17 mouse cellular contexts compared by ENCODE assay signal in the genomic region with DNA sequence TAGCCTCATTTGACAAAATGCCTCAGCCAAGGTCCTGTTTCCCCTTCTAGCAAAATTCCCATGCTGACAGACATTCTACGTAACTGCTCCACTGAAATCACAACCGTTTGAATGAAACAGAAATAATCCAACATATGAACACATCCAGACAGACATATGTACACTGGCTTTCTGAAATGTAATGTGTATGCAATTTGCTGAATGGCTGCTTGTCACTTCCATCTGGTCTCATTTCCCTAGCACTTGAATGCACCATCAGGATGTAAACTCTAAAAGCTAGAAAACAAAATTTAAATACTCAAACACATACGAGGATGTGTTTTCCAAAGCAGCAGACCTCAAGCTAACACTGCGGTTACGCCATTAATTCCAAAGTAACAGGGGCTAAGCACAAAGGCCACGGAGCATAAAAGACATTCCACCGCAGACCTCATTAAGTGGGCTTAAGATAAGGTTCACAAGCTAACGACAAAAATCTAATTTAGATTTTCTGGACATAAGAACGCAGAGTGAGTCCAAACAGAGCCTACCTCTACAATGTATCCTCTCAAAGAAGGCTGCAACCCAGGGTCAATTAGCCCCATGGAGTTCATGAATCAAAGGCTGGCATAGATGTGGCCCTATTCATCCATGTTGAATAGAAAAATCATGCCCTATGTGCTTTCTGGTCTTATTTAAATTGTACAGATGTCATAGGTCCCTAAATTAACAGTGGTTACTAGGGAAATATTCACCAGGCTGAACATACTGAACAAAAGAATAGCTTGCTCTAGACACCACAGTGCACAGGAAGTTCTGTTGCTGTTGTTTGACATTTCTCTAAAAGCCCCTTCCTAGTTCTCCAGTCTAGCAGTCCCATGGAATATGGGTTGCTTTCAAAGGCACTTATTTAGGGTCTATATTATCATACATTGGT.
A peak's percentile ranks its signal among the peaks of the same experiment; 100 is the strongest.
DNase-seq lines count a peak whose midpoint lies in the region; ATAC-seq and TF ChIP-seq lines count a peak whose summit lies in the region.
"Had no signal": no experiment of that assay in that cellular context is flagged by ENCODE, and none has a peak within 500 bp of the region (broad histone marks: within the 10 kb centered on the region; RNA-seq: fewer than 3 reads in every experiment).

No protein-coding gene starts in this region.

- H3K36me3 ChIP-seq in hindbrain, embryonic 14.5 days (replicated peaks; ENCODE audit: control insufficient read depth, insufficient read depth): peaks cover 49% of the 10 kb centered on the region
- 0 out of 2 replicates have a peak, but pooled peaks cover 4% of the 10 kb centered on the region for H3K36me3 ChIP-seq in hindbrain, embryonic 12.5 days
- no peaks in the 10 kb centered on the region for H3K36me3 ChIP-seq in forebrain, embryonic 16.5 days (ENCODE audit: control insufficient read depth, insufficient read depth)
- H3K36me3 ChIP-seq in midbrain, postnatal 0 days (ENCODE audit: insufficient read depth, low read length): no peaks in the 10 kb centered on the region
- H3K36me3 ChIP-seq: kidney, embryonic 15.5 days; stomach, embryonic 15.5 days had no signal

- H3K27me3 ChIP-seq in hindbrain, embryonic 14.5 days (ENCODE audit: control insufficient read depth, insufficient read depth, low read length): no peaks in the 10 kb centered on the region
- H3K27me3 ChIP-seq in hindbrain, embryonic 12.5 days: no peaks in the 10 kb centered on the region
- 0 out of 2 replicates have a peak, but pooled peaks cover 2% of the 10 kb centered on the region for H3K27me3 ChIP-seq in forebrain, embryonic 16.5 days (replicated peaks; ENCODE audit: control insufficient read depth, insufficient read depth, low read length)
- H3K27me3 ChIP-seq in midbrain, postnatal 0 days (ENCODE audit: insufficient read depth, low read length): no peaks in the 10 kb centered on the region
- H3K27me3 ChIP-seq: kidney, embryonic 15.5 days; neural tube, embryonic 12.5 days; stomach, embryonic 15.5 days had no signal

- ATAC-seq in hindbrain, embryonic 14.5 days (ENCODE audit: low FRiP score): peak; percentile 27; the same call in 1 of the 2 replicates
- ATAC-seq in hindbrain, embryonic 12.5 days (ENCODE audit: low FRiP score): no peak
- peak; percentile 69 for ATAC-seq in forebrain, embryonic 16.5 days
- no peak for ATAC-seq in midbrain, postnatal 0 days (ENCODE audit: low FRiP score)
- no peak for ATAC-seq in activated CD4-positive, CD25-positive, alpha-beta regulatory T cell, adult 4 months
- ATAC-seq: inflammation-experienced regulatory T-cells, adult 6 months had no signal

- H3K4me1 ChIP-seq in hindbrain, embryonic 14.5 days (replicated peaks; ENCODE audit: control insufficient read depth, insufficient read depth, low read length): peaks cover 11% of the 10 kb centered on the region
- 0 out of 2 replicates have a peak, but pooled peaks cover 6% of the 10 kb centered on the region for H3K4me1 ChIP-seq in hindbrain, embryonic 12.5 days
- peaks cover 21% of the 10 kb centered on the region for H3K4me1 ChIP-seq in forebrain, embryonic 16.5 days (replicated peaks; ENCODE audit: control insufficient read depth, insufficient read depth, low read length)
- H3K4me1 ChIP-seq in midbrain, postnatal 0 days (ENCODE audit: insufficient read depth, low read length): no peaks in the 10 kb centered on the region
- H3K4me1 ChIP-seq: kidney, embryonic 15.5 days; neural tube, embryonic 12.5 days; stomach, embryonic 15.5 days had no signal

- peak overlapping the region; percentile 56 for H3K27ac ChIP-seq in hindbrain, embryonic 14.5 days
- no peak overlapping the region for H3K27ac ChIP-seq in hindbrain, embryonic 12.5 days
- H3K27ac ChIP-seq in forebrain, embryonic 16.5 days (ENCODE audit: low read length): no peak overlapping the region
- H3K27ac ChIP-seq in midbrain, postnatal 0 days (ENCODE audit: low read depth, low read length): 0 out of 2 replicates have a peak overlapping the region, but pooled peaks have one; percentile 32
- H3K27ac ChIP-seq: heart, adult 2 months; kidney, embryonic 15.5 days; layer of hippocampus, adult 2 months; left cerebral cortex, adult 2 months; neural tube, embryonic 12.5 days; stomach, embryonic 15.5 days had no signal

- no peaks in the 10 kb centered on the region for H3K9me3 ChIP-seq in hindbrain, embryonic 14.5 days (ENCODE audit: control insufficient read depth, low read length)
- H3K9me3 ChIP-seq in hindbrain, embryonic 12.5 days (replicated peaks): no peaks in the 10 kb centered on the region
- no peaks in the 10 kb centered on the region for H3K9me3 ChIP-seq in forebrain, embryonic 16.5 days (ENCODE audit: control insufficient read depth, low read length)
- no peaks in the 10 kb centered on the region for H3K9me3 ChIP-seq in midbrain, postnatal 0 days (ENCODE audit: low read length)
- H3K9me3 ChIP-seq: kidney, embryonic 15.5 days; neural tube, embryonic 12.5 days; stomach, embryonic 15.5 days had no signal

- DNase-seq in hindbrain, embryonic 14.5 days (ENCODE audit: low spot score): no peak
- DNase-seq in embryo, embryonic 10.5 days (ENCODE audit: low spot score): peak; percentile 53
- DNase-seq in midbrain, postnatal 0 days (ENCODE audit: low spot score): no peak
- DNase-seq in left cerebral cortex, adult 11 months (ENCODE audit: low spot score): no peak
- DNase-seq in cerebellum, adult 11-12 months: no peak
- DNase-seq: adrenal gland, postnatal 36 days; heart, adult 2 months; lung, postnatal 14 days had no signal

- no peak for TF ChIP-seq CTCF in midbrain, postnatal 0 days (IDR thresholded peaks at IDR 0.05)

- WGBS in hindbrain, embryonic 14.5 days: 36% methylated on average over 9 of the region's 9 CpGs
- WGBS in hindbrain, embryonic 12.5 days: 55% methylated on average over 9 of the region's 9 CpGs
- WGBS in forebrain, embryonic 16.5 days: 9% methylated on average over 9 of the region's 9 CpGs
- 46% methylated on average over 9 of the region's 9 CpGs for WGBS in midbrain, postnatal 0 days

- no peak overlapping the region for H3K4me2 ChIP-seq in hindbrain, embryonic 14.5 days (replicated peaks)
- H3K4me2 ChIP-seq in hindbrain, embryonic 12.5 days (replicated peaks): no peak overlapping the region
- no peak overlapping the region; the same call in 1 of the 2 replicates for H3K4me2 ChIP-seq in forebrain, embryonic 16.5 days (ENCODE audit: low read length)
- no peak overlapping the region for H3K4me2 ChIP-seq in midbrain, postnatal 0 days (ENCODE audit: low read depth, low read length, poor library complexity, severe bottlenecking)
- H3K4me2 ChIP-seq: kidney, embryonic 15.5 days; neural tube, embryonic 12.5 days; stomach, embryonic 15.5 days had no signal

- H3K9ac ChIP-seq in hindbrain, embryonic 14.5 days: no peak overlapping the region
- H3K9ac ChIP-seq in hindbrain, embryonic 12.5 days: no peak overlapping the region
- no peak overlapping the region for H3K9ac ChIP-seq in forebrain, embryonic 16.5 days (replicated peaks; ENCODE audit: low read depth, low read length)
- H3K9ac ChIP-seq in midbrain, postnatal 0 days (replicated peaks; ENCODE audit: low read length, poor library complexity, severe bottlenecking): no peak overlapping the region
- H3K9ac ChIP-seq: kidney, embryonic 15.5 days; neural tube, embryonic 12.5 days; stomach, embryonic 15.5 days had no signal

- no peak overlapping the region for H3K4me3 ChIP-seq in hindbrain, embryonic 14.5 days (replicated peaks; ENCODE audit: low read length)
- no peak overlapping the region for H3K4me3 ChIP-seq in hindbrain, embryonic 12.5 days
- H3K4me3 ChIP-seq in forebrain, embryonic 16.5 days (replicated peaks; ENCODE audit: low read length): no peak overlapping the region
- H3K4me3 ChIP-seq in midbrain, postnatal 0 days (ENCODE audit: low read depth, low read length): no peak overlapping the region
- H3K4me3 ChIP-seq: heart, adult 2 months; kidney, embryonic 15.5 days; layer of hippocampus, adult 2 months; left cerebral cortex, adult 2 months; neural tube, embryonic 12.5 days; stomach, embryonic 15.5 days had no signal

Comparison
In these comparisons a context has a peak if more than half of its experiments do, and no peak if none do; other contexts are left out.
1. ATAC-seq: peak in hindbrain, embryonic 14.5 days (single experiment) and forebrain, embryonic 16.5 days (single experiment); none in hindbrain, embryonic 12.5 days (single experiment), midbrain, postnatal 0 days (single experiment) and activated CD4-positive, CD25-positive, alpha-beta regulatory T cell, adult 4 months (single experiment).
2. H3K27ac ChIP-seq: peak in hindbrain, embryonic 14.5 days (single experiment) and midbrain, postnatal 0 days (single experiment); none in hindbrain, embryonic 12.5 days (single experiment) and forebrain, embryonic 16.5 days (single experiment).